Mouse (Mus musculus) megakaryocyte, embryonic 14.5 days (primary cell): ENCODE data around the gene Lta.

Experiments
- FLI1 ChIP-seq: IDR thresholded peaks from 2 replicates; pipeline ENCODE4 v1.6.1; 2012; ENCODE audit warnings: low read length, inconsistent platforms, mixed read lengths
- GATA1 ChIP-seq: IDR thresholded peaks from 3 replicates; pipeline ENCODE4 v1.6.1; 2012; ENCODE audit warnings: mixed read lengths, low read length, inconsistent platforms, borderline replicate concordance

DNA sequence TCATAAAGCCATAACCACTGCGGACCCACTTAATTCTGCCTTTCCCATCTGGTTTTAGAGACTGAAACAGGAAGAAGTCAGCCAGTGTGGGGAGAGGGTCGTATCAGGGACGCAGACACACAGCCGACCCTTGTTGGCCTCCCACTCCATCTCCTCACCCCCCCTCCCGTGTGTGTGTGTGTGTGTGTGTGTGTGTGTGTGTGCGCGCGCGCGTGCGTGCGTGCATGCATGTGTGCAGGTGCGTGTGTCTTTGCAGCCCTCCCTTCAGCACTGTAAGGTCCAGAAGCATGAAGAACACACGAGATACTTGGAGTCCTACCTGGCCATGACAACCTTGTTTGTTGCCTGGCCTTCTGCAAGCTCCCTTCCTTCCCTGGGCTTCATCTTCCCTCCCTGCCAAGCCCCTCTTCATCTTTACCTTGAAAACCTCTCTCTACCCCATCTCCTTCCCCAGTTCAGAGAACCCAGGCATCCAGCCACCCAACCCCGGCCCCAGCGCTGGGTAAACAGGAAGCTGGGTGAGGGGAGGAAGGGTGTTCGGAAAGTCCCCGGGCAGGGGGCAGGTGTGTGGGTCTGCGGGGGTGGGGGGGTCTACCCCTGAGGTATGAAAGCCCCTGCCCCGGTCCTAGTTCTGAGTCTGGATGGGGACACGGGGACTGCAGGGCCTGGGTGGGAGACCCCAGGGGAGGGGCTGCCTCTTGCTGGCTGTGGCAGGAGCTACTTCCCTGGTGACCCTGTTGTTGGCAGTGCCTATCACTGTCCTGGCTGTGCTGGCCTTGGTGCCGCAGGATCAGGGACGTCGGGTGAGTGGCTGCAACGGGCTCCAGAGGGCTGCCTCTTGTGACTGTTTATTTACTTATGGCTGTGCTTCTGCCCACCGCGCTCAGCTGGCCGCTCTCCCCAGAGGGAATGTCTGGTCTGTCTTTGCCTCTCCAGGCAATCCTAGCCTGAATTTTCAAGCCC is 11.0 kb downstream of the Lta start, which contains the start of gene Ltb:
- TF ChIP-seq GATA1 (no peak), FLI1 (no peak)
